Mouse (Mus musculus) forebrain, embryonic 14.5 days (tissue): ENCODE results near the gene Efcab9. TPM values are rescaled to one million over a fixed set of nuclear protein-coding genes. Genes with fewer than 3 reads are reported as not detected.
A peak's percentile ranks its signal among the peaks of the same experiment; 100 is the strongest.

Experiments
- ATAC-seq: fragments of 200-750 bp; cut with Nextera tagmentation; 2 replicates; pipeline ENCODE4 v1.8.0; 2017; ENCODE audit warnings: mild to moderate bottlenecking, moderate library complexity
- DNase-seq: peaks from one replicate; pipeline ENCODE4 v3.0.0-alpha.2; 2015; ENCODE audit warnings: low spot score
- H3K27ac ChIP-seq: fragments of 300-500 bp; sonication (generic); 2 replicates; pipeline ENCODE4 v1.5.1; 2014; ENCODE audit warnings: low read depth, mild to moderate bottlenecking, control low read depth, low read length, moderate library complexity
- H3K27me3 ChIP-seq: fragments of 300-500 bp; sonication (generic); replicated peaks from 2 replicates; pipeline ENCODE4 v1.6.1; 2014; ENCODE audit warnings: low read length, control low read depth, mixed read lengths; ENCODE audit not compliant: control insufficient read depth, insufficient read depth
- H3K36me3 ChIP-seq: fragments of 300-500 bp; sonication (generic); 2 replicates; pipeline ENCODE4 v1.6.1; 2014; ENCODE audit warnings: low read length, control low read depth; ENCODE audit not compliant: control insufficient read depth, insufficient read depth
- H3K4me1 ChIP-seq: fragments of 300-500 bp; sonication (generic); 2 replicates; pipeline ENCODE4 v1.6.1; 2014; ENCODE audit warnings: antibody characterized with exemption, low read length, control low read depth; ENCODE audit not compliant: control insufficient read depth, insufficient read depth
- H3K4me2 ChIP-seq: fragments of 300-500 bp; sonication (generic); 2 replicates; pipeline ENCODE4 v1.6.1; 2014; ENCODE audit warnings: mild to moderate bottlenecking, control low read depth, low read length
- H3K4me3 ChIP-seq: fragments of 300-500 bp; sonication (generic); 2 replicates; pipeline ENCODE4 v1.5.1; 2014; ENCODE audit warnings: low read depth, low read length, control low read depth
- H3K9ac ChIP-seq: fragments of 300-500 bp; sonication (generic); 2 replicates; pipeline ENCODE4 v1.6.1; 2014; ENCODE audit warnings: mild to moderate bottlenecking, low read length, control low read depth, moderate library complexity
- H3K9me3 ChIP-seq: fragments of 300-500 bp; sonication (generic); replicated peaks from 2 replicates; pipeline ENCODE4 v1.6.1; 2016; ENCODE audit warnings: low read length, control low read depth, mixed read lengths; ENCODE audit not compliant: control insufficient read depth
- WGBS: fragments of 180-500 bp; shearing (Covaris S2); extraction: QIAGEN DNeasy Blood & Tissue Kit; methylation state at CpG from one replicate; pipeline ENCODE4 v1.1.7; 2014; 5-methylcytosine and 5-hydroxymethylcytosine counted together
- polyA plus RNA-seq: library from polyadenylated mRNA; unstranded; fragments of >200 nt; fragmentation: Nextera tagmentation; extraction: Ambion mirVana; gene quantifications from 2 replicates; pipeline ENCODE4 v1.2.1, GENCODE M21; 2014

Gene Efcab9
- polyA plus RNA-seq: 0.31 TPM in 1 of 2 replicates, not detected in the other

DNA sequence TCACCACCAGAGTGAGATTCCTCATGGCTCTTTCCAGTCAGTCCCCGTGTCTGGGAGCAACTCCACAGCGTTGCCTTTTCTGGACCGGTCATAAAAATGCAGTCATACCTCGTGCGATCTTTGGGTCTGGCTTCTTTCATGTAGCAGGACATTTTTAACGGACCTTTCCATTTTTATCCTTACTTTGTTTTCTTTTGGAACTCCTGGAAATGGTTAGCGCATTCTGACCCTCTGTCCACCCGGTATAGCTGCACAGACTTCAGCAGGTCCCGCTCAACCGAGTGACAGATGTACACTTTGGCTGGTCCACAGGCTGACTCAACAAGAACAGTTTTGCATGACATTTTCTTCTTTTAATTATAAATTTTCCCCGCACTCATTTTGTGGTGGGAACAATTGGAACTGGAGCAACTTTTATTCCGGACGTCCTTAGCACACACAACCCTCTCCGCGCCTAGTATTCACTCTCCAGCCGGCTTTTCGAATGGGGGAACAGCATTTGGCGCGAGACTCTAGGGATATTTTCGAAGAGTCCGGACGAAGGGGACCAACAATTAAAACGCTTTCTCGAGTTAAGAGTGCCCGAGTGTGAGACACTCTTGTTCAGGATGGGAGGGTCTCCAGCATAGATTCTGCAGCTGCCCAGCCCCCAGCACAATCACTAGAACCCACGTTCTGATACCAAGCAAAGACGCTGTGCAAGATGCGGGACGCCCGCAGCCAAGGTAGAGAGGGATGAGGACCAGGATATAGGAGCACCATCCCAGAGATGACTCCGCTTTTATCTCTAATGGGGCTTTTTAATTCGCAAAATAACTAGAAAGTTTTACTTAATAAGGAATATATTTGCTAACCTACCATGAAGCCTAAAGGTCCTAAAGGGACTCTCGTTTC is at the start of gene Efcab9:
TSS of gene Efcab9 (minus strand) at position 211 of the 894 bp plus-strand sequence.
- no peaks in the 10 kb centered on the region for H3K9me3 ChIP-seq
- ATAC-seq (peak; percentile 16), DNase-seq (peak; percentile 40)
- peak within 1 kb of the TSS; percentile 98 for H3K4me2 ChIP-seq
- H3K27me3 ChIP-seq: peaks cover 7% of the 10 kb centered on the region; the same call in 1 of the 2 replicates
- no peaks in the 10 kb centered on the region for H3K36me3 ChIP-seq
- H3K9ac ChIP-seq: peak within 1 kb of the TSS; percentile 76
- no peak within 1 kb of the TSS for H3K27ac ChIP-seq
- H3K4me3 ChIP-seq: peak within 1 kb of the TSS; percentile 62
- 6% methylated on average over 33 of the region's 33 CpGs for WGBS
- peaks cover 5% of the 10 kb centered on the region; the same call in 1 of the 2 replicates for H3K4me1 ChIP-seq

DNA sequence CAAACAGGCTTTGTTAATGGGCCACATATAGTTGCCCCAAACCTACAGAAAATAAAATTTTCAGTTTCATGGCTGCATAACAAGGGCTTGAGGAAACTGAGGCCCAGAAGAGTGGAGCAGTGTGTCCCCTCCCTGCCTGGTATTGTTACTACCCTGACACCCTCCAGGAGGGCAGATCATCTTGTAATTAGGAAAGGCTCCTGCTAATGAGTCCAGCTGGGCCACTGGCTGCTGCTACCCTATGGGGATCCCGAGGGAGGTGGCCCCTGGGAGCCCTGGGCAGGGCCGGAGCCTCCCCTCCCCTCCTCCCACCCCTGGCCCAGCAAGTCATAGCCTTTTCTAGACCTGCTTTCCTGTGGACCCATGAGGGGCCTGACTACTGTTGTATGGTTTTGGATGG is 49.1 kb upstream of the Efcab9 start:
- ATAC-seq (no peak), DNase-seq (no peak)
- 32% methylated on average over 2 of the region's 2 CpGs for WGBS
- no peaks in the 10 kb centered on the region for H3K4me1 ChIP-seq
- H3K4me2 ChIP-seq: no peak overlapping the region
- no peaks in the 10 kb centered on the region for H3K27me3 ChIP-seq
- H3K27ac ChIP-seq: no peak overlapping the region
- H3K9ac ChIP-seq: no peak overlapping the region
- no peaks in the 10 kb centered on the region for H3K36me3 ChIP-seq
- no peak overlapping the region for H3K4me3 ChIP-seq
- H3K9me3 ChIP-seq: no peaks in the 10 kb centered on the region

DNA sequence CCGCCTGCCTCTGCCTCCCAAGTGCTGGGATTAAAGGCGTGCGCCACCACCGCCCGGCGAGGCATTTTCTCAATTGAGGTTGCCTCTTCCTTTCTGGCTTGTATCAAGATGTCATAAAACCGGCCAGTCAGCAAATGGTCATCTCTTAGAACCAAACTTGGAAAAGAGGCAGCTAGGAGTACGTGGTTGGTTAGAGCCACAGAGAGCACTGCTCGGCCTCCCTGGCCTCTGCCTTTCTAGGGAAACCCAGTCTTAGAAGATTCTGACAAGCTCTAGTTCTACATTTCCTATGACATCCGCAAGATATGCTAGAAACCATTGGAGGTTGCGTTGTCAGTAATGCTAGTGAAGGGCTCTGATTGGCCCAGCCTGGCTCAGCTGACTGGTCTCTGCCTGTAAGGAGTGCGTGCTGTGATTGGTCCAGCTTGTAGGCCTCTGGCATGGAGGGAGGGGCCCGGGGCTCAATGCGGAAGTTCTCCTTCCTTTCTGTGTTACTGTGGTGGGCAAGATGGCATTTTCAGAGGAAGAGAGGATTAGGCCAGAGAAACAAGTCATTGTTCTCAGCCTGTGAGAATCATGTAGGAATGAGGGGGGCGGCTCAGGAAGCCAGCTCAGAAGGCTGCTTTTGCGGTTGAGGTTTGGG is 48.5 kb upstream of the Efcab9 start:
- H3K9me3 ChIP-seq: no peaks in the 10 kb centered on the region
- no peak overlapping the region for H3K9ac ChIP-seq
- H3K4me1 ChIP-seq: no peaks in the 10 kb centered on the region
- H3K36me3 ChIP-seq: no peaks in the 10 kb centered on the region
- H3K27ac ChIP-seq: no peak overlapping the region
- H3K4me3 ChIP-seq: no peak overlapping the region
- 73% methylated on average over 16 of the region's 16 CpGs for WGBS
- ATAC-seq (0 out of 2 replicates have a peak, but pooled peaks have one; percentile 46), DNase-seq (no peak)
- no peaks in the 10 kb centered on the region for H3K27me3 ChIP-seq
- H3K4me2 ChIP-seq: no peak overlapping the region

- Histone ChIP-seq H3K4me1 (no peaks in the 10 kb centered on the region), H3K4me2 (no peak overlapping the region), H3K4me3 (no peak overlapping the region), H3K36me3 (no peaks in the 10 kb centered on the region), H3K27ac (no peak overlapping the region), H3K9ac (no peak overlapping the region), H3K27me3 (no peaks in the 10 kb centered on the region), H3K9me3 (no peaks in the 10 kb centered on the region)
- 79% methylated on average over 5 of the region's 5 CpGs for WGBS
- DNase-seq (no peak), ATAC-seq (no peak)
Observed at GRCm38 (mm10) chr11:32576760-32577050, 44.8 kb upstream of the Efcab9 start.

DNA sequence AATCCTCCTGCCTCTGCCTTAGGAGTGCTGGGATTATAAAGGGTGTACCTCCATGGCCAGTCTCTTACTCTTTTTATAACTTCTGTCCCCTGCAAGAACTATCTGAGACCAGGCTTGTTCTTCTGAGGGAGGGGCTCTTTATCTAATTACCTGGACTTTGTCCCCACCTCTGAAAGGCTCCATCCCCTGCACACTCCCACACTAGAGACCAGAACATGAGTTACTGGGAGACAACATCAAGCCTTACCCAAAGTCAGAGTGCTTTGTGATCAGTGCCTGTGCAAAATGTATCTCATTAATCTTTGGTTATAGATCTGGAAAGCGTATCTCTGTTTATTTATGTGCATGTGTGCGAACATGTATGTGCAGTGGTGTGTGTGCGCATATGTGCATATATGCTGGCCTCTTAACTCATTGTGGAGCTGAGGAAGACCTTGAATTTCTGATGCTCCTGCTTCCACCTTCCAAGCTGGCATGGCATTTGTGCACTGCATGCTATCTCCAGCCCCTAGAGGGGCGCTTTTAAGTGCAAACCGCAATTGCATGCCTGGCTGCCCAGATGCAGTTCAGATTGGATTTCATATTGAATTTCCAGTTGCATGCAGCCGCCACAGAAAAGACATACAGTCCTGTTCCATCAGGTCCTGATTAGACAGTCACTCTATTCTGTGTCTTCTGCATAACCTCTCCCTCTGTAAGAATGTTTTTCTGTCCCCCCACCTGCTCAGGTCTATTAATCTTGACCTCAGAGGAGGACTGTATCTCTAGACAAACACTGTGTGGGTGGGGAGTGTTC is 44.3 kb upstream of the Efcab9 start:
- H3K9ac ChIP-seq: no peak overlapping the region
- H3K27me3 ChIP-seq: no peaks in the 10 kb centered on the region
- no peak overlapping the region for H3K4me3 ChIP-seq
- 93% methylated on average over 6 of the region's 6 CpGs for WGBS
- H3K36me3 ChIP-seq: no peaks in the 10 kb centered on the region
- no peak overlapping the region for H3K4me2 ChIP-seq
- no peak overlapping the region for H3K27ac ChIP-seq
- no peaks in the 10 kb centered on the region for H3K4me1 ChIP-seq
- no peaks in the 10 kb centered on the region for H3K9me3 ChIP-seq
- no peak for ATAC-seq
- no peak for DNase-seq

DNA sequence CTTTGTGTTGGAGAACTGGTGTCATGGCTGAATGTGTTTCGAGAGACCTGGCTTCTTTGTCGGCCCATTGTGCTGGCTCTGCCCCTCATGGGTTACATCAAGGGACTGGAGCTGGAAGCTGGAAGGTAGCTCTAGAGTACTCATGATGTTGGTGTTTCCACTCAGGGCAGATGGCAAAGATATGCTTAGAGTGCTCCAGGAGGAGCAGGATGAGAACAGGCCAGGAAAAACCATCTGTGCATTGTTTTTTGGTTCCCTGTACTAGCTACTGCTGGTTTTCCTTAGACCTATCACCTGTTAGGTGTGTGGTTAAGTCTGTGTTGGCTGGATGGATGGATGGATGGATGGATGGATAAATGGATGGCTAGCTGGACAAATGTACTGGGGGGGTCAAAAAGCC is 41.8 kb upstream of the Efcab9 start:
- ATAC-seq (no peak), DNase-seq (no peak)
- H3K4me2 ChIP-seq: no peak overlapping the region
- no peak overlapping the region for H3K4me3 ChIP-seq
- H3K36me3 ChIP-seq: no peaks in the 10 kb centered on the region
- 80% methylated on average over 2 of the region's 2 CpGs for WGBS
- H3K27me3 ChIP-seq: no peaks in the 10 kb centered on the region
- no peaks in the 10 kb centered on the region for H3K4me1 ChIP-seq
- no peaks in the 10 kb centered on the region for H3K9me3 ChIP-seq
- H3K27ac ChIP-seq: no peak overlapping the region
- no peak overlapping the region for H3K9ac ChIP-seq

- Histone ChIP-seq H3K9ac (no peak overlapping the region), H3K36me3 (no peaks in the 10 kb centered on the region), H3K27me3 (no peaks in the 10 kb centered on the region), H3K4me2 (no peak overlapping the region), H3K9me3 (no peaks in the 10 kb centered on the region), H3K27ac (no peak overlapping the region), H3K4me3 (no peak overlapping the region), H3K4me1 (no peaks in the 10 kb centered on the region)
- WGBS: 89% methylated on average over 6 of the region's 6 CpGs
- DNase-seq: no peak
- ATAC-seq: no peak
Observed at GRCm38 (mm10) chr11:32571103-32571502, 39.2 kb upstream of the Efcab9 start.

DNA sequence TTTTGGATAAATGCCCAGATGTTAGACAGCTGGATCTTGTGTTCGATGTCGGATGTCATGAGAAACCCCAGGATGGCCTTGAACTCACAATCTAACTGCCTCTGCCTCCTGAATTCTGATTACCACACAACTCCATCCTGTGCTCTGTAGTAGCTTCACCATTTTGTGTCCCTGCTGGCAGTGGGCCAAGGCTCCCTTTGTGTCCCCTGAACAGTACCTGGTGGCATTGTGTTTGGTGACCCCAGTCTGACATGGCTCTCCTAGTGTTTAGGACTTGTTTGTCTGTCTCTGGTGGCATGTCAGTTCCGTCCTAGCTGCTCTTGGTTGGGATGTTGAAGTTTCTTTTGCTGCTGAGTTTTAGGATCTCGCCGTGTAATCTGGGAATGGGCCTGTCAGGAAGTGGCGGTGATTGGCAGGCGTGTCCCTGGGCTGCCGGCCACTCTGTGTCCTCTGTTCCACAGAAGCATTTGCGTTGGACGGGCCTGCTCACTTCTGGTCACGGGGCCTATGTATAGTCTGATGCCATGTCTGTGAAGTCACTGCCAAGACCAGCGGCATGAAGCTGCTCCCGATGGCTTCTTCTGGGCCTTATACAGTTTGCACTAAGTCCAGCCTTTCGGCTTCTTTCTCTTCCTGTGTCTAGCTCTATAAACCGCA is 36.9 kb upstream of the Efcab9 start:
- ATAC-seq (no peak), DNase-seq (no peak)
- H3K9ac ChIP-seq: no peak overlapping the region
- H3K36me3 ChIP-seq: no peaks in the 10 kb centered on the region
- 92% methylated on average over 15 of the region's 15 CpGs for WGBS
- H3K4me2 ChIP-seq: no peak overlapping the region
- no peaks in the 10 kb centered on the region for H3K9me3 ChIP-seq
- no peak overlapping the region for H3K4me3 ChIP-seq
- no peaks in the 10 kb centered on the region for H3K27me3 ChIP-seq
- no peaks in the 10 kb centered on the region for H3K4me1 ChIP-seq
- no peak overlapping the region for H3K27ac ChIP-seq
